Mouse (Mus musculus) ovary, adult 2 months (tissue): ENCODE data around the gene Gm6217. TPM values are rescaled to one million over a fixed set of nuclear protein-coding genes. Genes with fewer than 3 reads are reported as not detected.

Source experiments
- polyA plus RNA-seq: library from polyadenylated mRNA; depleted of rRNA; stranded (reverse); fragments of >200 nt; gene quantifications from 2 replicates; pipeline ENCODE4 v1.2.3, GENCODE M21; 2012; rRNA removed

Gm6217 gene
- polyA plus RNA-seq, result not detected in 2 replicates

GRCm38 (mm10) chr1:82931326-82931725, at the start of gene Gm6217:
Gene Gm6217, minus strand, starts transcription at chr1:82931399.

GRCm38 (mm10) chr1:82959870-82960385, 28.7 kb upstream of the Gm6217 start, which contains the start of gene Gm47955:
Gene Gm47955, plus strand, starts transcription at chr1:82960286.

GRCm38 (mm10) chr1:82955913-82956312, 24.7 kb upstream of the Gm6217 start, which contains the start of gene Gm7544:
Gene Gm7544, minus strand, starts transcription at chr1:82956013.

GRCm38 (mm10) chr1:82943295-82943694, 12.1 kb upstream of the Gm6217 start, which contains the start of gene A030003K21Rik:
Gene A030003K21Rik, minus strand, starts transcription at chr1:82943388.

GRCm38 (mm10) chr1:82924650-82925049, 6.5 kb downstream of the Gm6217 start, which contains the start of gene A030014E15Rik:
Gene A030014E15Rik, plus strand, starts transcription at chr1:82924917.

GRCm38 (mm10) chr1:82913025-82913424, 18.2 kb downstream of the Gm6217 start, which contains the start of gene A030005L19Rik:
Gene A030005L19Rik, plus strand, starts transcription at chr1:82913325.

Other genes with a start within 250 kb of the Gm6217 start
- 47.3 and 110 TPM in 2 replicates for gene Mff, start 206.5 kb downstream of the Gm6217 start, polyA plus RNA-seq
- not detected in 2 replicates for gene Tm4sf20, start 162.9 kb downstream of the Gm6217 start, polyA plus RNA-seq
- gene Gm47791, start 160.2 kb downstream of the Gm6217 start, polyA plus RNA-seq, result not detected in 2 replicates
- 37.9 and 54.4 TPM in 2 replicates for gene Agfg1, start 91.9 kb downstream of the Gm6217 start, polyA plus RNA-seq
- 0.82 and 1.5 TPM in 2 replicates for gene A030005L19Rik, start 18.1 kb downstream of the Gm6217 start, polyA plus RNA-seq
- not detected in 2 replicates for gene A030014E15Rik, start 6.5 kb downstream of the Gm6217 start, polyA plus RNA-seq
- gene A030003K21Rik, start 12.0 kb upstream of the Gm6217 start, polyA plus RNA-seq, result not detected in 2 replicates
- not detected in 2 replicates for gene Gm7544, start 24.6 kb upstream of the Gm6217 start, polyA plus RNA-seq
- not detected in 2 replicates for gene Gm47955, start 28.9 kb upstream of the Gm6217 start, polyA plus RNA-seq
- gene Gm47959, start 69.1 kb upstream of the Gm6217 start, polyA plus RNA-seq, result not detected in 2 replicates
- gene Slc19a3, start 107.0 kb upstream of the Gm6217 start, polyA plus RNA-seq, result 1.3 and 1.5 TPM in 2 replicates
- gene Krtap28-10, start 111.1 kb upstream of the Gm6217 start, polyA plus RNA-seq, result not detected in 2 replicates
- not detected in 2 replicates for gene Gm47969, start 113.5 kb upstream of the Gm6217 start, polyA plus RNA-seq
- not detected in 2 replicates for gene A030005K14Rik, start 128.0 kb upstream of the Gm6217 start, polyA plus RNA-seq
- not detected in 2 replicates for gene Krtap28-13, start 129.5 kb upstream of the Gm6217 start, polyA plus RNA-seq
- gene Ccl20, start 185.4 kb upstream of the Gm6217 start, polyA plus RNA-seq, result not detected in 2 replicates
- 1.6 and 1.9 TPM in 2 replicates for gene Daw1, start 228.4 kb upstream of the Gm6217 start, polyA plus RNA-seq